Mouse (Mus musculus): Measurements from ENCODE around the gene Gdpd3. TPM values are rescaled to one million over a fixed set of nuclear protein-coding genes. Genes with fewer than 3 reads are reported as not detected.

The Gdpd3 gene
- polyA plus RNA-seq, 1 experiment from 2014 or later, result 1.9 TPM

GRCm38 (mm10) chr7:126801057-126801422, 34.9 kb downstream of the Gdpd3 start:
- Histone ChIP-seq H3K27ac (ENCODE audit: low read depth, low read length) (no peak overlapping the region), H3K36me3 (ENCODE audit: control insufficient read depth, insufficient read depth, low read length) (peaks cover 9% of the 10 kb centered on the region; the same call in 1 of the 2 replicates)

GRCm38 (mm10) chr7:126802134-126802889, 36.2 kb downstream of the Gdpd3 start:
- Histone ChIP-seq H3K4me2 (ENCODE audit: low read depth, low read length, severe bottlenecking) (no peak overlapping the region), H3K9ac (ENCODE audit: low read length) (no peak overlapping the region), H3K27me3 (ENCODE audit: control insufficient read depth, insufficient read depth, low read length) (no peaks in the 10 kb centered on the region), H3K27ac (ENCODE audit: low read depth, low read length) (no peak overlapping the region), H3K4me1 (replicated peaks; ENCODE audit: control insufficient read depth, insufficient read depth, low read length) (peaks cover 20% of the 10 kb centered on the region), H3K36me3 (ENCODE audit: control insufficient read depth, insufficient read depth, low read length) (peaks cover 4% of the 10 kb centered on the region; the same call in 1 of the 2 replicates), H3K9me3 (ENCODE audit: control insufficient read depth, low read length) (no peaks in the 10 kb centered on the region), H3K4me3 (ENCODE audit: low read depth, low read length) (no peak overlapping the region)
- DNase-seq (ENCODE audit: low spot score), result no peak
- ATAC-seq (replicated peaks; ENCODE audit: low FRiP score), result no peak
- WGBS, result 91% methylated on average over 11 of the region's 11 CpGs

More at GRCm38 (mm10) chr7:126801057-126801422, 34.9 kb downstream of the Gdpd3 start:
- no peak overlapping the region for H3K9ac ChIP-seq (ENCODE audit: low read length)
- H3K4me2 ChIP-seq (ENCODE audit: low read depth, low read length, severe bottlenecking), result no peak overlapping the region
- no peak for DNase-seq (ENCODE audit: low spot score)
- WGBS, result 95% methylated on average over 16 of the region's 16 CpGs
- no peak for ATAC-seq (replicated peaks; ENCODE audit: low FRiP score)
- H3K4me3 ChIP-seq (ENCODE audit: low read depth, low read length), result no peak overlapping the region
- peaks cover 30% of the 10 kb centered on the region for H3K4me1 ChIP-seq (replicated peaks; ENCODE audit: control insufficient read depth, insufficient read depth, low read length)
- H3K27me3 ChIP-seq (ENCODE audit: control insufficient read depth, insufficient read depth, low read length), result no peaks in the 10 kb centered on the region
- H3K9me3 ChIP-seq (ENCODE audit: control insufficient read depth, low read length), result no peaks in the 10 kb centered on the region

DNA sequence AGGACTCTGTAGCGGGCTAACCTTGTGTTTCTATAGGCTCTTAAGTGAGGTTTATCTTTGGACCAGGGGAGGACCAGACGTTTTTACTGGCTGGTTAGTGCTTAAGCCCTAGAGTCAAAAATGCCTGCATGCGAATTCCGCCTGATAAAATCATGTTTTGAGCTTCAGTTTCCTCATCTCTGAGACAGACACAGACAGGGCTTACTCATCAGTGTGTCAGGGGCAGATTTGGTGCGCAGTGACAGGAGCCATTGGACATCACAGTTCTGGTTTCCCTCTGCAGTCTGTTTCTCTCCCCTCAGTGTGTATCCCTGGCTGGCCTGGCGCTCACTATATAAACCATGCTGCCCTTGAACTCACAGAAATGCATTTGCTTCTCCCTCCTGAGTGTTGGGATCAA, 37.0 kb downstream of the Gdpd3 start:
- DNase-seq (ENCODE audit: low spot score), result no peak
- Histone ChIP-seq H3K4me3 (ENCODE audit: low read depth, low read length) (no peak overlapping the region), H3K36me3 (ENCODE audit: control insufficient read depth, insufficient read depth, low read length) (peaks cover 4% of the 10 kb centered on the region; the same call in 1 of the 2 replicates), H3K27ac (ENCODE audit: low read depth, low read length) (no peak overlapping the region), H3K4me1 (replicated peaks; ENCODE audit: control insufficient read depth, insufficient read depth, low read length) (peaks cover 16% of the 10 kb centered on the region), H3K4me2 (ENCODE audit: low read depth, low read length, severe bottlenecking) (no peak overlapping the region), H3K9ac (ENCODE audit: low read length) (no peak overlapping the region), H3K9me3 (ENCODE audit: control insufficient read depth, low read length) (no peaks in the 10 kb centered on the region), H3K27me3 (ENCODE audit: control insufficient read depth, insufficient read depth, low read length) (no peaks in the 10 kb centered on the region)
- ATAC-seq (replicated peaks; ENCODE audit: low FRiP score), result no peak
- WGBS, result 92% methylated on average over 6 of the region's 6 CpGs

- H3K9me3 ChIP-seq (ENCODE audit: control insufficient read depth, low read length), result no peaks in the 10 kb centered on the region
- no peak overlapping the region for H3K27ac ChIP-seq (ENCODE audit: low read depth, low read length)
- DNase-seq (ENCODE audit: low spot score) (no peak), ATAC-seq (replicated peaks; ENCODE audit: low FRiP score) (no peak)
- H3K4me1 ChIP-seq (replicated peaks; ENCODE audit: control insufficient read depth, insufficient read depth, low read length), result peaks cover 19% of the 10 kb centered on the region
- peak overlapping the region; percentile 8; the same call in 1 of the 2 replicates for H3K9ac ChIP-seq (ENCODE audit: low read length)
- H3K4me3 ChIP-seq (ENCODE audit: low read depth, low read length), result no peak overlapping the region
- peaks cover 4% of the 10 kb centered on the region; the same call in 1 of the 2 replicates for H3K36me3 ChIP-seq (ENCODE audit: control insufficient read depth, insufficient read depth, low read length)
- no peak overlapping the region for H3K4me2 ChIP-seq (ENCODE audit: low read depth, low read length, severe bottlenecking)
- H3K27me3 ChIP-seq (ENCODE audit: control insufficient read depth, insufficient read depth, low read length), result no peaks in the 10 kb centered on the region
These were observed 37.6 kb downstream of the Gdpd3 start for GRCm38 (mm10) chr7:126803751-126804150.

- Histone ChIP-seq H3K27me3 (ENCODE audit: control insufficient read depth, insufficient read depth, low read length) (no peaks in the 10 kb centered on the region), H3K27ac (ENCODE audit: low read depth, low read length) (no peak overlapping the region), H3K4me1 (replicated peaks; ENCODE audit: control insufficient read depth, insufficient read depth, low read length) (peaks cover 8% of the 10 kb centered on the region; the same call in 1 of the 2 replicates), H3K4me2 (ENCODE audit: low read depth, low read length, severe bottlenecking) (no peak overlapping the region), H3K9me3 (ENCODE audit: control insufficient read depth, low read length) (no peaks in the 10 kb centered on the region), H3K9ac (ENCODE audit: low read length) (no peak overlapping the region), H3K36me3 (ENCODE audit: control insufficient read depth, insufficient read depth, low read length) (peaks cover 4% of the 10 kb centered on the region; the same call in 1 of the 2 replicates), H3K4me3 (ENCODE audit: low read depth, low read length) (no peak overlapping the region)
- WGBS, result 91% methylated on average over 6 of the region's 6 CpGs
- ATAC-seq (replicated peaks; ENCODE audit: low FRiP score), result no peak
- no peak for DNase-seq (ENCODE audit: low spot score)
These were observed 40.8 kb downstream of the Gdpd3 start for GRCm38 (mm10) chr7:126806956-126807355.

DNA sequence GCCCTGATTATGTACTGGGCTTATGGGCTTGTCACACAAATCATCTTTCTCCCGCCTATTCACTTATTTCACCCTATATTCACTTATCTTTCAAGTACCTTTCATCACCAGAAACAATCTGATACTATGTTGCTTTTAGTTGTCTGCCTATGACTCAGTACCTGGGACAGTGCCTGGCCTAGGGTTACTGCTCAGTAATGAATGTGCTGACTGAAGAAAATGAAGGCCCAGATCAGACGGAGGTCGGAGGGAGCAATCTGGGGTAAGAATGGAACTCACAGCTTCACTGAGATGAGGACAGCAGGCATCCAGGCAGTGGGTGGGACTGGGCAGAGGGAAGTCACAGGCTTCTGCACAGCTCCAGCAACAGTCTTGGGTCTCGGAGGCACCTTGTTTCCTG, 41.3 kb downstream of the Gdpd3 start:
- peaks cover 4% of the 10 kb centered on the region; the same call in 1 of the 2 replicates for H3K36me3 ChIP-seq (ENCODE audit: control insufficient read depth, insufficient read depth, low read length)

GRCm38 (mm10) chr7:126808703-126809455, 42.7 kb downstream of the Gdpd3 start:
- Histone ChIP-seq H3K4me2 (ENCODE audit: low read depth, low read length, severe bottlenecking) (peak overlapping the region; percentile 83), H3K9ac (ENCODE audit: low read length) (peak overlapping the region; percentile 87), H3K27ac (ENCODE audit: low read depth, low read length) (peak overlapping the region; percentile 80), H3K36me3 (ENCODE audit: control insufficient read depth, insufficient read depth, low read length) (peaks cover 3% of the 10 kb centered on the region; the same call in 1 of the 2 replicates), H3K4me3 (ENCODE audit: low read depth, low read length) (peak overlapping the region; percentile 64), H3K27me3 (ENCODE audit: control insufficient read depth, insufficient read depth, low read length) (no peaks in the 10 kb centered on the region), H3K9me3 (ENCODE audit: control insufficient read depth, low read length) (no peaks in the 10 kb centered on the region), H3K4me1 (replicated peaks; ENCODE audit: control insufficient read depth, insufficient read depth, low read length) (peaks cover 8% of the 10 kb centered on the region; the same call in 1 of the 2 replicates)
- WGBS, result under 1% methylated on average over 43 of the region's 43 CpGs
- DNase-seq (ENCODE audit: low spot score) (peak; percentile 93), ATAC-seq (replicated peaks; ENCODE audit: low FRiP score) (peak; percentile 95)

More for the DNA sequence above, 41.3 kb downstream of the Gdpd3 start:
- H3K4me2 ChIP-seq (ENCODE audit: low read depth, low read length, severe bottlenecking), result peak overlapping the region; percentile 83; the same call in 1 of the 2 replicates
- H3K27me3 ChIP-seq (ENCODE audit: control insufficient read depth, insufficient read depth, low read length), result no peaks in the 10 kb centered on the region
- peaks cover 8% of the 10 kb centered on the region; the same call in 1 of the 2 replicates for H3K4me1 ChIP-seq (replicated peaks; ENCODE audit: control insufficient read depth, insufficient read depth, low read length)
- H3K9me3 ChIP-seq (ENCODE audit: control insufficient read depth, low read length), result no peaks in the 10 kb centered on the region
- H3K27ac ChIP-seq (ENCODE audit: low read depth, low read length), result no peak overlapping the region
- ATAC-seq (replicated peaks; ENCODE audit: low FRiP score) (no peak), DNase-seq (ENCODE audit: low spot score) (no peak)
- H3K4me3 ChIP-seq (ENCODE audit: low read depth, low read length), result no peak overlapping the region
- 82% methylated on average over 4 of the region's 4 CpGs for WGBS
- H3K9ac ChIP-seq (ENCODE audit: low read length), result peak overlapping the region; percentile 87; the same call in 1 of the 2 replicates

GRCm38 (mm10) chr7:126809723-126810369, 43.7 kb downstream of the Gdpd3 start:
- Histone ChIP-seq H3K9me3 (ENCODE audit: control insufficient read depth, low read length) (no peaks in the 10 kb centered on the region), H3K36me3 (ENCODE audit: control insufficient read depth, insufficient read depth, low read length) (no peaks in the 10 kb centered on the region; the same call in 1 of the 2 replicates), H3K27ac (ENCODE audit: low read depth, low read length) (no peak overlapping the region), H3K4me3 (ENCODE audit: low read depth, low read length) (no peak overlapping the region), H3K4me1 (replicated peaks; ENCODE audit: control insufficient read depth, insufficient read depth, low read length) (peaks cover 8% of the 10 kb centered on the region; the same call in 1 of the 2 replicates), H3K4me2 (ENCODE audit: low read depth, low read length, severe bottlenecking) (peak overlapping the region; percentile 83; the same call in 1 of the 2 replicates), H3K9ac (ENCODE audit: low read length) (peak overlapping the region; percentile 87), H3K27me3 (ENCODE audit: control insufficient read depth, insufficient read depth, low read length) (no peaks in the 10 kb centered on the region)
- 69% methylated on average over 5 of the region's 5 CpGs for WGBS
- no peak for DNase-seq (ENCODE audit: low spot score)
- ATAC-seq (replicated peaks; ENCODE audit: low FRiP score), result no peak

Measured in forebrain, embryonic 11.5 days (tissue).